Mouse (Mus musculus) gastrocnemius, adult 8-10 months (tissue): ENCODE measurements around the gene Znrd1. TPM values are rescaled to one million over a fixed set of nuclear protein-coding genes. Genes with fewer than 3 reads are reported as not detected.

Experiments
- DNase-seq, 2 experiments: peaks; one replicate each; pipeline ENCODE4 v3.0.0; 2022; ENCODE audit warnings: low spot score in 2 of 2
- total RNA-seq, 4 experiments: library from RNA; stranded (reverse); gene quantifications; 2 replicates each; pipeline ENCODE4 v1.2.4; 2022

The Znrd1 gene
- total RNA-seq, 4 experiments from 2014 or later: 17.7 to 22.3 (median 20.0) TPM

- DNase-seq: no peak
These were observed 13.0 kb upstream of the Znrd1 start for GRCm38 (mm10) chr17:36971172-36971850.

- DNase-seq: no peak
These were observed 12.0 kb upstream of the Znrd1 start for GRCm38 (mm10) chr17:36970316-36970890.

- DNase-seq: no peak
These were observed 8.5 kb upstream of the Znrd1 start for GRCm38 (mm10) chr17:36966875-36967274.

GRCm38 (mm10) chr17:36961125-36961524, 2.8 kb upstream of the Znrd1 start:
- no peak for DNase-seq

- DNase-seq: no peak
These were observed 525 bp upstream of the Znrd1 start for GRCm38 (mm10) chr17:36958884-36959283.

GRCm38 (mm10) chr17:36953062-36953461, 5.3 kb downstream of the Znrd1 start:
- DNase-seq: no peak

- no peak for DNase-seq
These were observed 5.7 kb downstream of the Znrd1 start for GRCm38 (mm10) chr17:36952631-36953030.

- DNase-seq: peak; percentile 91 to 94
These were observed 7.1 kb downstream of the Znrd1 start, which contains the start of gene Ppp1r11 for GRCm38 (mm10) chr17:36950981-36951947. Ppp1r11 (minus strand) TSS chr17:36951741.

GRCm38 (mm10) chr17:36949265-36949664, 9.1 kb downstream of the Znrd1 start:
- DNase-seq: no peak

- DNase-seq: no peak
These were observed 10.1 kb downstream of the Znrd1 start for GRCm38 (mm10) chr17:36948286-36948685.

GRCm38 (mm10) chr17:36947051-36947819, 11.1 kb downstream of the Znrd1 start:
- DNase-seq: peak; percentile 23 to 28

- no peak for DNase-seq
These were observed 14.1 kb downstream of the Znrd1 start for GRCm38 (mm10) chr17:36944121-36944775.

- DNase-seq: no peak
These were observed 14.7 kb downstream of the Znrd1 start for GRCm38 (mm10) chr17:36943691-36944090.

GRCm38 (mm10) chr17:36942791-36943471, 15.4 kb downstream of the Znrd1 start, which contains the start of gene Rnf39:
Rnf39 (plus strand) TSS chr17:36942918.
- DNase-seq: no peak

GRCm38 (mm10) chr17:36942391-36942790, 16.0 kb downstream of the Znrd1 start:
- DNase-seq: no peak

GRCm38 (mm10) chr17:36938056-36938455, 20.3 kb downstream of the Znrd1 start:
- no peak for DNase-seq

GRCm38 (mm10) chr17:36931806-36932205, 26.6 kb downstream of the Znrd1 start:
- DNase-seq: no peak

GRCm38 (mm10) chr17:36931130-36931529, 27.2 kb downstream of the Znrd1 start:
- no peak for DNase-seq

GRCm38 (mm10) chr17:36930233-36930632, 28.1 kb downstream of the Znrd1 start:
- no peak for DNase-seq
